Mouse (Mus musculus) C2C12 (cell line): Measurements from ENCODE around the gene Hoxd8. TPM values are rescaled to one million over a fixed set of nuclear protein-coding genes. Genes with fewer than 3 reads are reported as not detected.

Source experiments
- H3K27me3 ChIP-seq: one replicate; pipeline ENCODE4 v1.6.1; 2011; ENCODE audit not compliant: control insufficient read depth, insufficient read depth, insufficient read length
- H3K36me3 ChIP-seq: one replicate; pipeline ENCODE4 v1.6.1; 2011; ENCODE audit not compliant: control insufficient read depth, insufficient read depth
- H3K4me3 ChIP-seq: one replicate; pipeline ENCODE4 v1.5.1; 2011; ENCODE audit warnings: mild to moderate bottlenecking, control low read depth; ENCODE audit not compliant: poor library complexity, insufficient read depth, severe bottlenecking
- H3K79me2 ChIP-seq: one replicate; pipeline ENCODE4 v1.6.1; 2011; ENCODE audit not compliant: control insufficient read depth, insufficient read depth
- H3K79me3 ChIP-seq: one replicate; pipeline ENCODE4 v1.6.1; 2011; ENCODE audit warnings: low read depth, control low read depth
- H3ac ChIP-seq: one replicate; pipeline ENCODE3; 2011; ENCODE audit warnings: low read depth; ENCODE audit not compliant: control insufficient read depth, insufficient read length
- CEBPB ChIP-seq: IDR thresholded peaks from one replicate; pipeline ENCODE4 v1.6.1; 2011; ENCODE audit warnings: low read depth, mild to moderate bottlenecking, control low read depth, moderate library complexity
- CTCF ChIP-seq: IDR thresholded peaks from one replicate; pipeline ENCODE4 v1.5.1; 2011; ENCODE audit not compliant: control insufficient read depth, insufficient read depth, insufficient read length
- FOSL1 ChIP-seq: IDR thresholded peaks from one replicate; pipeline ENCODE4 v1.8.0; 2011; ENCODE audit warnings: mild to moderate bottlenecking, low read length; ENCODE audit not compliant: poor library complexity, insufficient read depth, severe bottlenecking
- MAX ChIP-seq: IDR thresholded peaks from one replicate; pipeline ENCODE4 v1.6.1; 2011; ENCODE audit warnings: mild to moderate bottlenecking, control low read depth
- MYOD1 ChIP-seq: IDR thresholded peaks from one replicate; pipeline ENCODE4 v1.6.1; 2011; ENCODE audit warnings: low read depth; ENCODE audit not compliant: control insufficient read depth, insufficient read length
- MYOG ChIP-seq: IDR thresholded peaks from one replicate; pipeline ENCODE4 v1.6.1; 2011; ENCODE audit not compliant: control insufficient read depth, insufficient read length; ENCODE audit errors: extremely low read depth
- USF1 ChIP-seq: IDR thresholded peaks from one replicate; pipeline ENCODE4 v1.6.1; 2011; ENCODE audit warnings: low read depth, mild to moderate bottlenecking, control low read depth, moderate library complexity
- polyA plus RNA-seq: library from polyadenylated mRNA; unstranded; fragments of >200 nt; fragmentation: generic; extraction: Trizol; gene quantifications from one replicate; pipeline ENCODE4 v1.2.1, GENCODE M21; 2012; ENCODE audit warnings: missing spikeins

Gene Hoxd8
- polyA plus RNA-seq, 1 experiment, result not detected

GRCm38 (mm10) chr2:74698201-74699052, 6.0 kb upstream of the Hoxd8 start:
- H3K79me2 ChIP-seq, result no peaks in the 10 kb centered on the region
- no peak overlapping the region for H3K4me3 ChIP-seq
- H3ac ChIP-seq, result no peak overlapping the region
- H3K27me3 ChIP-seq, result peaks cover 63% of the 10 kb centered on the region
- no peak for TF ChIP-seq USF1
- no peaks in the 10 kb centered on the region for H3K79me3 ChIP-seq
- H3K36me3 ChIP-seq, result no peaks in the 10 kb centered on the region

GRCm38 (mm10) chr2:74699053-74699430, 5.4 kb upstream of the Hoxd8 start:
- Histone ChIP-seq H3K79me2 (no peaks in the 10 kb centered on the region), H3ac (no peak overlapping the region), H3K36me3 (no peaks in the 10 kb centered on the region), H3K4me3 (no peak overlapping the region), H3K27me3 (peaks cover 62% of the 10 kb centered on the region), H3K79me3 (no peaks in the 10 kb centered on the region)
- no peak for TF ChIP-seq MAX
- no peak for TF ChIP-seq USF1
- TF ChIP-seq CEBPB, result no peak
- TF ChIP-seq FOSL1, result no peak
- TF ChIP-seq CTCF, result no peak
- TF ChIP-seq MYOD1, result no peak
- no peak for TF ChIP-seq MYOG

DNA sequence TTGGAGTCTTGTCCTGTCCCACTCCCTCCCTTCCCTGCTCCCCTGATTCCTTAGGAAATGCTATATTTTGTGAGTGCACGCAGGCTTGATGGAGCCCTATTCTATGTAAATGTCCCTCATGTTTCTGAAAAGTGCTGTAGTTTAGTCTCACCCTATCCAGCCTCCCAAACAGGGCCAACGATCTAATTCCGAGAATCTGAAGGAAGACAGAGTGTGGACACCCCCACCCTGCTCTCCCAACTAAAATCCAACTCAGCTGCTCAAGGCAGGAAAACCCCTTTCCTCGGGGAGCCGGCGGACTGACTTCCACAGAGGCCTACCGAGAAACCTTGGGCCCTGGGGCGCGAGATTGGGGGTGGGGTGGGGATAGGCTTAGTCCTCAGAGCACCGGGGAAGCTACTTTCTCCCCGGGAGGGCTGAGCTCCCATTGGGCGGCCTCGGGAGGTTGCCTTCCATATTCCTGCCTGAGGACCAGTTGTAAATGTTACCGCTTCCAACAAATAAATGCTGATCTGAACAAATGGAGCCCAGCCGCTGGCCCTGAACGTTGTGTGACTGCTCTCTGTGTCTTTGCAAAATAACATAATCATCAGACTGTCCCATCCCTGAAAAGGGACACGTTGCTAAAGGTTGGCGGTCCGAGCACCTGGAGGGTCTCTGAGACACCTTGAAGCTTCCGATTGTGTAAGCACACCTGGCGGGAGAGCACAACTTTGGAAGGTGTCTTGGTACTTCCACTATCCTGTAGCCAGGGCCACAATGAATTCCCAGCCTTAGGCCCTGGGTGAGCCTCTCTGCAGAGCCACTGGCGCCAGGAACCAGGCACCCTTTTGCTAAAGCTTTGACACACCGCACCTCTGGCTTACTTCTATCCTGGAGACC, 4.5 kb upstream of the Hoxd8 start:
- no peak for TF ChIP-seq CEBPB
- no peak for TF ChIP-seq FOSL1
- no peak for TF ChIP-seq MAX
- TF ChIP-seq USF1, result no peak
- TF ChIP-seq CTCF, result no peak
- H3K4me3 ChIP-seq, result no peak overlapping the region

DNA sequence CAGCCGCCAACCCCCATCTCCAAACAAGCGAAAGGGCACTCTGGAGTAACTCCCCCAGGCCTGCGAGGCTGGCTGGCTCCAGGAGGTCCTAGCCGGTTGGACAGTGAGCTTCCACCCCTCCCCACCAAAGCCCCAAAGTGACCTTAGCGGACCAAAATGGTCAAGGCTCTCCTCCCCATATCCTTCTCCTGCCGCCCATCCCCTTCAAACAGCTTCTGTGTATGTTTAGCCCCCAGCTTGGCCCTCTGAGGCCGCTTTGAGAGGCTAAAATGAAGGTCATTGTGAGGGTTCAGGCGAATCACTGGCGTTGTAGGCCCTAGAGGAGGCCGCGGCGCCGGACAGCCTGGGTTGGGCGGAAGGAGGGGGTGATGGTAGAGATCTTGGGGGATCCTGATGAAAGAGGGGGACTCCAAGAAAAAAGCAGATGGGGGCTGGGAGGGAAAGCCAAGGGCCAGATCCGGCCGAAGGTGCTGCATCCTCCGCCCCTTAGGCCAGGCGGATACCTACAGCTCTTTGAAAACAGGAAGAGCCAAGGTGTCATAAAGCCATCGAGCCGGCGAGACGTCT, 3.8 kb upstream of the Hoxd8 start:
- Histone ChIP-seq H3ac (no peak overlapping the region), H3K36me3 (no peaks in the 10 kb centered on the region), H3K4me3 (no peak overlapping the region), H3K27me3 (peaks cover 68% of the 10 kb centered on the region), H3K79me3 (no peaks in the 10 kb centered on the region), H3K79me2 (no peaks in the 10 kb centered on the region)
- TF ChIP-seq MYOG (no peak), MYOD1 (no peak), USF1 (no peak), FOSL1 (no peak), MAX (no peak), CEBPB (no peak), CTCF (no peak)

More for the DNA sequence above, 4.5 kb upstream of the Hoxd8 start:
- Histone ChIP-seq H3ac (no peak overlapping the region), H3K79me3 (no peaks in the 10 kb centered on the region), H3K79me2 (no peaks in the 10 kb centered on the region), H3K27me3 (peaks cover 66% of the 10 kb centered on the region), H3K36me3 (no peaks in the 10 kb centered on the region)

GRCm38 (mm10) chr2:74701949-74702819, 2.2 kb upstream of the Hoxd8 start:
- H3K27me3 ChIP-seq, result peaks cover 61% of the 10 kb centered on the region
- H3ac ChIP-seq, result no peak overlapping the region
- no peaks in the 10 kb centered on the region for H3K36me3 ChIP-seq
- no peaks in the 10 kb centered on the region for H3K79me2 ChIP-seq
- TF ChIP-seq MYOD1, result no peak
- TF ChIP-seq CTCF, result peak; percentile 45
- no peak overlapping the region for H3K4me3 ChIP-seq
- H3K79me3 ChIP-seq, result no peaks in the 10 kb centered on the region
